Mouse (Mus musculus): ENCODE measurements around the gene Frat2. TPM values are rescaled to one million over a fixed set of nuclear protein-coding genes. Genes with fewer than 3 reads are reported as not detected.
A peak's percentile ranks its signal among the peaks of the same experiment; 100 is the strongest.

The Frat2 gene
- polyA plus RNA-seq, 1 experiment from 2014 or later = 5.3 TPM

DNA sequence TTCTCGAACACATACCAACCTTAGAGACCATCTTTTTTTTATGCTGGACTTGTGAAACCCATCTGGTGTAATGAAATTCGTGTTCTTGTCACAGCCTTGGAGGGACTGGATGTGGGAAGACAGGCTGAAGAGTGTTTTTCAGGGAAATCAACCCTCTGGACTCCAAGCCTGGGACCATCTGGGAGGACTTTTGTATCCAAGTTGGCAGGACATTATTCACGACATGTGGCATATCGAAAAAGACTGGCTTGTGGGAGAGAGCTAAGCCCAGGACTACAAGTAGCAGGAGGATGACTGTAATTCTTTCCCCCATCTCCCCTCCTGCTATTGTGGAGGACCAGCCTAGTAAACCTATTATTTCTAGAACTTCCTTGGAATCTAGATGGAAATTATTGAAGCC is 5.7 kb downstream of the Frat2 start:
- no peak for ATAC-seq (replicated peaks; ENCODE audit: insufficient number of reproducible peaks, low FRiP score, low TSS enrichment, low read depth)
- Histone ChIP-seq H3K36me3 (replicated peaks; ENCODE audit: control insufficient read depth, insufficient read depth, low read depth, low read length) (no peaks in the 10 kb centered on the region), H3K27me3 (ENCODE audit: control insufficient read depth, insufficient read depth, low read length) (no peaks in the 10 kb centered on the region), H3K4me2 (ENCODE audit: low read depth, low read length) (no peak overlapping the region), H3K4me1 (ENCODE audit: control insufficient read depth, insufficient read depth, low read length) (no peaks in the 10 kb centered on the region), H3K4me3 (ENCODE audit: low read depth, low read length) (no peak overlapping the region), H3K9ac (replicated peaks; ENCODE audit: low read length) (no peak overlapping the region), H3K27ac (replicated peaks; ENCODE audit: low read depth, low read length) (no peak overlapping the region), H3K9me3 (replicated peaks; ENCODE audit: control insufficient read depth, low read length) (no peaks in the 10 kb centered on the region)
- 85% methylated on average over 4 of the region's 4 CpGs for WGBS
- no peak for DNase-seq (ENCODE audit: low spot score)

DNA sequence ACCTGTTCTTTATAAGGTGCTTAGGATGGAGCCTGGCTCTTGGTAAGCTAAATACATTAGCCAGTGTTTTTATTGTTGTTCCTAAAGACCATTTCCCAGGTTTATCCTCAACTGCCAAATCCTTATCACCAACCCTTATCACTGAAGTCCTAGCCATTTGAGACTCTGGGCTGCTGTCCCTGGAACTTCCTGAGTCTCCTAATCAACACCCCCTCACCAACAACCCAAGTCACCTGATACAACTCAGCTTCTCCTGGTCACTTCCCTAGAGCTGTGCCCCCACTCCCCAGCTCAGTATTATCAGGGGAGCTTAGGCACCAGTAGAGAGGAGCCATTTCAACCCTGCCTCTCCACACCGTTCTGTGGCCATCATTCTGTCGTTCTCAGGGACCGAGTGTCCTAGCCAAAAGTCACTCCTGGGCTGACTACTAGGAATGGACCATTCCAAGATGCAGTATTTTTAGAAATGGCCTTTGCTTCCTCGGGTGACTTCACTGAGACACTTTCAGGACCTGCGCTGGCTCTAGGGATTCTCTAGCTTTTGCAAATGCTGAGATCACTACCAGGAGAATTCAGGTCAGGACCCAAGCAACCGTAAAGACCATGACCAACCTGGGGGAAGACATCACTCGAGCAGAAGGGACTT is 6.7 kb downstream of the Frat2 start:
- H3K4me1 ChIP-seq (ENCODE audit: control insufficient read depth, insufficient read depth, low read length) = no peaks in the 10 kb centered on the region
- H3K9me3 ChIP-seq (replicated peaks; ENCODE audit: control insufficient read depth, low read length) = no peaks in the 10 kb centered on the region
- no peak overlapping the region for H3K4me3 ChIP-seq (ENCODE audit: low read depth, low read length)
- no peak overlapping the region for H3K9ac ChIP-seq (replicated peaks; ENCODE audit: low read length)
- WGBS = 82% methylated on average over 7 of the region's 7 CpGs
- H3K27me3 ChIP-seq (ENCODE audit: control insufficient read depth, insufficient read depth, low read length) = no peaks in the 10 kb centered on the region
- no peak overlapping the region for H3K4me2 ChIP-seq (ENCODE audit: low read depth, low read length)
- H3K36me3 ChIP-seq (replicated peaks; ENCODE audit: control insufficient read depth, insufficient read depth, low read depth, low read length) = no peaks in the 10 kb centered on the region
- ATAC-seq (replicated peaks; ENCODE audit: insufficient number of reproducible peaks, low FRiP score, low TSS enrichment, low read depth) (no peak), DNase-seq (ENCODE audit: low spot score) (no peak)
- H3K27ac ChIP-seq (replicated peaks; ENCODE audit: low read depth, low read length) = no peak overlapping the region

GRCm38 (mm10) chr19:41839685-41840084 is 8.2 kb downstream of the Frat2 start:
- H3K4me3 ChIP-seq (ENCODE audit: low read depth, low read length) = no peak overlapping the region
- H3K27ac ChIP-seq (replicated peaks; ENCODE audit: low read depth, low read length) = no peak overlapping the region
- ATAC-seq (replicated peaks; ENCODE audit: insufficient number of reproducible peaks, low FRiP score, low TSS enrichment, low read depth) = no peak
- 96% methylated on average over 3 of the region's 3 CpGs for WGBS
- H3K4me2 ChIP-seq (ENCODE audit: low read depth, low read length) = no peak overlapping the region
- DNase-seq (ENCODE audit: low spot score) = no peak
- H3K9me3 ChIP-seq (replicated peaks; ENCODE audit: control insufficient read depth, low read length) = no peaks in the 10 kb centered on the region
- no peak overlapping the region for H3K9ac ChIP-seq (replicated peaks; ENCODE audit: low read length)
- no peaks in the 10 kb centered on the region for H3K27me3 ChIP-seq (ENCODE audit: control insufficient read depth, insufficient read depth, low read length)
- no peaks in the 10 kb centered on the region for H3K36me3 ChIP-seq (replicated peaks; ENCODE audit: control insufficient read depth, insufficient read depth, low read depth, low read length)
- no peaks in the 10 kb centered on the region for H3K4me1 ChIP-seq (ENCODE audit: control insufficient read depth, insufficient read depth, low read length)

DNA sequence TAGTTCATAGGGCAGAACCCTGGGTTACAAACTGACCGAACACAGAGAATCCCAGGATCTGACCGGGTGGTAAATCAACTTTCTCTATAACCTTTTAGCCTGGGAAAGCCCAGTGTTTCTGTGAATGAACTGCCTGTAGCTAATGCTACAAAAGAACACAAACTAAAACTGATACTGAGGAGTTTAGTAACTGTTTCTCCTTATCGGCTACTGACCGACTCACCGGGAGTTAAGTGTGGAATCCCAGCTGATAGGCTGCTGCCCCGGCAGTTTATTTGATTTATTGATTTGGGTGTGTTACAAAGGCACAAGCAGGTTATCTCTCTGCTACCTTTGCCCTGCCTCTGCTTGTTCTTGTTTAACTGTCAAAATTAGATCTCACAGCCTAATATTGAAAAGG is 9.1 kb downstream of the Frat2 start:
- Histone ChIP-seq H3K4me1 (ENCODE audit: control insufficient read depth, insufficient read depth, low read length) (no peaks in the 10 kb centered on the region), H3K4me2 (ENCODE audit: low read depth, low read length) (no peak overlapping the region), H3K9me3 (replicated peaks; ENCODE audit: control insufficient read depth, low read length) (no peaks in the 10 kb centered on the region), H3K4me3 (ENCODE audit: low read depth, low read length) (no peak overlapping the region), H3K36me3 (replicated peaks; ENCODE audit: control insufficient read depth, insufficient read depth, low read depth, low read length) (no peaks in the 10 kb centered on the region), H3K27me3 (ENCODE audit: control insufficient read depth, insufficient read depth, low read length) (no peaks in the 10 kb centered on the region), H3K27ac (replicated peaks; ENCODE audit: low read depth, low read length) (no peak overlapping the region), H3K9ac (replicated peaks; ENCODE audit: low read length) (no peak overlapping the region)
- 77% methylated on average over 6 of the region's 6 CpGs for WGBS
- ATAC-seq (replicated peaks; ENCODE audit: insufficient number of reproducible peaks, low FRiP score, low TSS enrichment, low read depth) = no peak
- no peak for DNase-seq (ENCODE audit: low spot score)

DNA sequence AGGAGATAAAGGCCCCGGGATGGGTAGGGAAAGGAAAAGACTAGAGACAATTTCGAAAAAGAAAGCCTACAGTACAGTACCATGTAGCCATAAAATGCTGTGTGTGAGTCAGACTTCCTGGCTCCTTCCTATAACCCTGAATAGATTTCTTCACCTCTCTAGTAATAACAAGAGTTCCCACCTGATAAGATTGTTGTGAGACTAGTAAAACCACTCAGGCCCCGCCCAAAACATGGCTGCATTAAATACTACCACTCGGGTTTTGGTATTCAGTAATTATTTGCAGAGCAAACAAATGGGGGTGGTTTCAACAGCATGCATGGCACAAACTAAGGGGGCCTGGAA is 10.0 kb downstream of the Frat2 start:
- Histone ChIP-seq H3K27ac (replicated peaks; ENCODE audit: low read depth, low read length) (no peak overlapping the region), H3K9ac (replicated peaks; ENCODE audit: low read length) (no peak overlapping the region), H3K4me1 (ENCODE audit: control insufficient read depth, insufficient read depth, low read length) (no peaks in the 10 kb centered on the region), H3K9me3 (replicated peaks; ENCODE audit: control insufficient read depth, low read length) (no peaks in the 10 kb centered on the region), H3K36me3 (replicated peaks; ENCODE audit: control insufficient read depth, insufficient read depth, low read depth, low read length) (no peaks in the 10 kb centered on the region), H3K4me3 (ENCODE audit: low read depth, low read length) (no peak overlapping the region), H3K4me2 (ENCODE audit: low read depth, low read length) (no peak overlapping the region), H3K27me3 (ENCODE audit: control insufficient read depth, insufficient read depth, low read length) (0 out of 2 replicates have a peak, but pooled peaks cover under 1% of the 10 kb centered on the region)
- ATAC-seq (replicated peaks; ENCODE audit: insufficient number of reproducible peaks, low FRiP score, low TSS enrichment, low read depth) = no peak
- 71% methylated on average over 4 of the region's 4 CpGs for WGBS
- no peak for DNase-seq (ENCODE audit: low spot score)

DNA sequence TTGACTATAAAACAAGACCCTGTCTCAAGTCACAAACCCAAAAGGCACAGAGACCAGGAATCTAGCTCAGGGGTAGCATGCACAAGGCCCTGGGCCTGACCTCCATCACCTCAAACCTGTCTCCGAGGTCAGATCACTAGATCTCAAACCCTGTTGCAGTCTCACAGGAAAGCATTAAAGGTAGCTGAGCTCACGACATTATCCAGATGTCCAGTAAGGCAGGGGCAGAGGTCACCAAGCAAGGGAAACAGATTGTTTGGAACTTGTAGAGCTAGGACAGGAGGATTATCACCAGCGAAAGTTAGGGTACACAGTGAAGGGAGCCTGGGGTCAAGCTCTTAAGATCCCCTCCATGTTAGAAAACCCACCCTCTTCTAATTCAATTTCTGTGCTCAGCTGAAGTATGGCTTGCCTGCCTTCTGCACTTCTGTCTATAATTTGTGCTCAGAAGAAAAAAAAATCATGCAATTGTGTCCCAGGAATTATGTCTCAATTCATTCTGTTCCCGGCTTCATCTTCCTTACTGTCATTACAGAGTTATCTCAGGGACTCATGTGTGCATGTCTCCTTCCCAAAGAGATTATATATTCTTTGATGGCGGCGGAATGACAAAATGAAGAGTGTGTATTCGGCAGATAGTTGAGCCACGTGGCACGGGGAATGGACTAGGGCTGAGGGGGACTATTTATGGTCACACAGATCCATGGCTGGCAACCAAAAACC is 10.6 kb downstream of the Frat2 start:
- no peak overlapping the region for H3K4me3 ChIP-seq (ENCODE audit: low read depth, low read length)
- 59% methylated on average over 9 of the region's 9 CpGs for WGBS
- H3K36me3 ChIP-seq (replicated peaks; ENCODE audit: control insufficient read depth, insufficient read depth, low read depth, low read length) = no peaks in the 10 kb centered on the region
- H3K9ac ChIP-seq (replicated peaks; ENCODE audit: low read length) = no peak overlapping the region
- no peak overlapping the region for H3K4me2 ChIP-seq (ENCODE audit: low read depth, low read length)
- ATAC-seq (replicated peaks; ENCODE audit: insufficient number of reproducible peaks, low FRiP score, low TSS enrichment, low read depth) (no peak), DNase-seq (ENCODE audit: low spot score) (no peak)
- H3K27me3 ChIP-seq (ENCODE audit: control insufficient read depth, insufficient read depth, low read length) = 0 out of 2 replicates have a peak, but pooled peaks cover 2% of the 10 kb centered on the region
- no peaks in the 10 kb centered on the region for H3K4me1 ChIP-seq (ENCODE audit: control insufficient read depth, insufficient read depth, low read length)
- no peaks in the 10 kb centered on the region for H3K9me3 ChIP-seq (replicated peaks; ENCODE audit: control insufficient read depth, low read length)
- H3K27ac ChIP-seq (replicated peaks; ENCODE audit: low read depth, low read length) = no peak overlapping the region

GRCm38 (mm10) chr19:41836719-41837118 is 11.2 kb downstream of the Frat2 start:
- Histone ChIP-seq H3K36me3 (replicated peaks; ENCODE audit: control insufficient read depth, insufficient read depth, low read depth, low read length) (no peaks in the 10 kb centered on the region), H3K9ac (replicated peaks; ENCODE audit: low read length) (no peak overlapping the region), H3K4me3 (ENCODE audit: low read depth, low read length) (no peak overlapping the region), H3K9me3 (replicated peaks; ENCODE audit: control insufficient read depth, low read length) (no peaks in the 10 kb centered on the region), H3K4me1 (ENCODE audit: control insufficient read depth, insufficient read depth, low read length) (peaks cover 3% of the 10 kb centered on the region; the same call in 1 of the 2 replicates), H3K4me2 (ENCODE audit: low read depth, low read length) (no peak overlapping the region), H3K27me3 (ENCODE audit: control insufficient read depth, insufficient read depth, low read length) (0 out of 2 replicates have a peak, but pooled peaks cover 2% of the 10 kb centered on the region), H3K27ac (replicated peaks; ENCODE audit: low read depth, low read length) (no peak overlapping the region)
- no peak for DNase-seq (ENCODE audit: low spot score)
- ATAC-seq (replicated peaks; ENCODE audit: insufficient number of reproducible peaks, low FRiP score, low TSS enrichment, low read depth) = no peak
- 56% methylated on average over 3 of the region's 3 CpGs for WGBS

- peak; percentile 69 for DNase-seq (ENCODE audit: low spot score)
- no peak overlapping the region for H3K9ac ChIP-seq (replicated peaks; ENCODE audit: low read length)
- no peak overlapping the region for H3K4me3 ChIP-seq (ENCODE audit: low read depth, low read length)
- H3K4me1 ChIP-seq (ENCODE audit: control insufficient read depth, insufficient read depth, low read length) = peaks cover 6% of the 10 kb centered on the region
- 0 out of 2 replicates have a peak, but pooled peaks have one; percentile 64 for ATAC-seq (replicated peaks; ENCODE audit: insufficient number of reproducible peaks, low FRiP score, low TSS enrichment, low read depth)
- under 1% methylated on average over 6 of the region's 6 CpGs for WGBS
- H3K27me3 ChIP-seq (ENCODE audit: control insufficient read depth, insufficient read depth, low read length) = 0 out of 2 replicates have a peak, but pooled peaks cover 2% of the 10 kb centered on the region
- 0 out of 2 replicates have a peak overlapping the region, but pooled peaks have one; percentile 0 for H3K4me2 ChIP-seq (ENCODE audit: low read depth, low read length)
- no peak overlapping the region for H3K27ac ChIP-seq (replicated peaks; ENCODE audit: low read depth, low read length)
- H3K9me3 ChIP-seq (replicated peaks; ENCODE audit: control insufficient read depth, low read length) = no peaks in the 10 kb centered on the region
- no peaks in the 10 kb centered on the region for H3K36me3 ChIP-seq (replicated peaks; ENCODE audit: control insufficient read depth, insufficient read depth, low read depth, low read length)
These were observed 12.1 kb downstream of the Frat2 start for GRCm38 (mm10) chr19:41835816-41836215.

All from embryonic facial prominence, embryonic 11.5 days (tissue).